Mouse (Mus musculus): ENCODE results near the gene Slc38a3. TPM values are rescaled to one million over a fixed set of nuclear protein-coding genes. Genes with fewer than 3 reads are reported as not detected.

Gene Slc38a3
- total and polyA plus RNA-seq, 2 experiments from 2014 or later, result 4.0 to 16.9 TPM

DNA sequence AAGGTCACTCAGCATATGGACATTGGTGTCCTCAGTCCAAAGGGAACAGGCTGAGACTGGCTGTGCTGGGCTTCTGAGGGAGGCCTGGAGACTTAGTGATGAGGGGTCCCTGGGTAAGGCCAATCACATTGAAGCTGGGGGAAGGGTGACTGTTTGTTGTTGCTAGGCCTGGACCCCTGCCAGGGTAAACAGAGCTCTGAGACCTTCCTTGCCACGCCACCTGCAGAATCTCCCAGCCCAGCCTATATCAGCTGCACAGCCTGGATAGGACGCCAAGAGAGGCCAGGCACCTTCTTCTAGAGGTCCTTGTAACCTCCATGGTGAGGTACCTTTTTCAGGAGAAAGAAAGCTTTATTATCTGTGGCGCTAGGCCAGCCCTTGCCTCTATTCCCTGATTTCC, 414 bp downstream of the Slc38a3 start:
- peaks cover 21% of the 10 kb centered on the region for H3K4me1 ChIP-seq (ENCODE audit: control insufficient read depth, insufficient read depth)
- no peak overlapping the region for H3K4me3 ChIP-seq (ENCODE audit: low read depth, low read length)
- H3K9ac ChIP-seq (replicated peaks; ENCODE audit: low read depth, low read length), result no peak overlapping the region
- H3K4me2 ChIP-seq (ENCODE audit: low read depth, low read length), result no peak overlapping the region
- DNase-seq (ENCODE audit: low spot score), result no peak
- H3K36me3 ChIP-seq (replicated peaks; ENCODE audit: control insufficient read depth, insufficient read depth, low read length), result no peaks in the 10 kb centered on the region
- 66% methylated on average over 3 of the region's 3 CpGs for WGBS
- H3K27ac ChIP-seq (ENCODE audit: low read depth), result no peak overlapping the region
- H3K27me3 ChIP-seq (ENCODE audit: control insufficient read depth, insufficient read depth, low read length), result peaks cover 16% of the 10 kb centered on the region; the same call in 1 of the 2 replicates
- no peaks in the 10 kb centered on the region for H3K9me3 ChIP-seq (replicated peaks; ENCODE audit: control insufficient read depth, low read length)
- ATAC-seq (ENCODE audit: insufficient read depth, low read depth), result no peak
- TF ChIP-seq EP300 (IDR thresholded peaks at IDR 0.05; ENCODE audit: low read depth) (no peak), CTCF (IDR thresholded peaks at IDR 0.05; ENCODE audit: low read depth) (no peak)

DNA sequence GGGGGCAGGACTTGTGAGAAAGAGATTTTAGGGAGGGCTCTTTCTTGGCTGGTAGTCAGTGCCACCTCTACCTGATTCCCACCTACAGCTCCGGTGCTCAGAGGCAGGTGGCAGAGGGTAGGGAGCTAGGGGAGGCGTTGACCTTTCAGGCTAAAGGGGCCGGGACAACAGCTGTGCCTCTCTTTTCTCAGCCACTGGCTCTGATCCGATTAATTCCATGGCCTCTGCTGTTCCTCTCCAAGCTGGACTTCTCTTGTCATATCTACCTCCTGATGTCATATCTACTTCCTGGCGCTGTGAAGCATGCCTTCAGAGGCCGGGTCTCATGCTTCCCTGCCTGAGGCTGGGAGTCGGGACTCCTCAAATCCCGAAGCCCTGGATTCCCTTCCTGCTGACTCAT, 1.3 kb downstream of the Slc38a3 start:
- Histone ChIP-seq H3K9ac (replicated peaks; ENCODE audit: low read depth, low read length) (0 out of 2 replicates have a peak overlapping the region, but pooled peaks have one; percentile 41), H3K27ac (ENCODE audit: low read depth) (no peak overlapping the region), H3K27me3 (ENCODE audit: control insufficient read depth, insufficient read depth, low read length) (peaks cover 16% of the 10 kb centered on the region; the same call in 1 of the 2 replicates), H3K4me2 (ENCODE audit: low read depth, low read length) (peak overlapping the region; percentile 86; the same call in 1 of the 2 replicates), H3K4me3 (ENCODE audit: low read depth, low read length) (no peak overlapping the region), H3K9me3 (replicated peaks; ENCODE audit: control insufficient read depth, low read length) (no peaks in the 10 kb centered on the region), H3K4me1 (ENCODE audit: control insufficient read depth, insufficient read depth) (peaks cover 21% of the 10 kb centered on the region), H3K36me3 (replicated peaks; ENCODE audit: control insufficient read depth, insufficient read depth, low read length) (no peaks in the 10 kb centered on the region)
- DNase-seq (ENCODE audit: low spot score), result no peak
- WGBS, result 38% methylated on average over 8 of the region's 8 CpGs
- TF ChIP-seq CTCF (IDR thresholded peaks at IDR 0.05; ENCODE audit: low read depth) (no peak), EP300 (IDR thresholded peaks at IDR 0.05; ENCODE audit: low read depth) (no peak)
- ATAC-seq (ENCODE audit: insufficient read depth, low read depth), result no peak

DNA sequence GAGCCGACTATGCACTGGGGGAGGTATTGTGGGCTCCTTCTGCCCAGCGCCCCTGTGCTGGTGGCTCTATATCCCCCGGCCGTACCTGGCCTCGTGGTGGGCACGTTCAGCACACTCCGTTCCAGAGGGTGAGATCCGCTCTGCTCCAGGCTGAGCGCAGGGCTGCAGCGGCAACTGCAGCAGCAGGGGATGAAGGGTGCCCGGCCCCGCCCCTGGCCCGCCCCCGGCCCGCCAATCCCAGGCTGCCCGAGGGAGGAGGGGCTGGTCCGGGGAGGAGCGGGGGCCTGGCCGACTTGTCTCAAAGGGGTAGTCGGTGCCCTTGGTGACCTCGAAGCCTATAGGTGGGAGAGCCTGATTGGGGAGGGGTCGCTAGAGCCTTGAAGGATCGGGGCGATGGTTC, 2.1 kb downstream of the Slc38a3 start:
- H3K4me2 ChIP-seq (ENCODE audit: low read depth, low read length), result peak overlapping the region; percentile 86
- no peaks in the 10 kb centered on the region for H3K9me3 ChIP-seq (replicated peaks; ENCODE audit: control insufficient read depth, low read length)
- H3K27me3 ChIP-seq (ENCODE audit: control insufficient read depth, insufficient read depth, low read length), result peaks cover 16% of the 10 kb centered on the region; the same call in 1 of the 2 replicates
- ATAC-seq (ENCODE audit: insufficient read depth, low read depth) (peak; percentile 86), DNase-seq (ENCODE audit: low spot score) (peak; percentile 63)
- no peaks in the 10 kb centered on the region for H3K36me3 ChIP-seq (replicated peaks; ENCODE audit: control insufficient read depth, insufficient read depth, low read length)
- H3K4me1 ChIP-seq (ENCODE audit: control insufficient read depth, insufficient read depth), result peaks cover 21% of the 10 kb centered on the region
- no peak overlapping the region for H3K27ac ChIP-seq (ENCODE audit: low read depth)
- H3K9ac ChIP-seq (replicated peaks; ENCODE audit: low read depth, low read length), result peak overlapping the region; percentile 41
- no peak for TF ChIP-seq EP300 (IDR thresholded peaks at IDR 0.05; ENCODE audit: low read depth)
- no peak for TF ChIP-seq CTCF (IDR thresholded peaks at IDR 0.05; ENCODE audit: low read depth)
- 1% methylated on average over 24 of the region's 24 CpGs for WGBS
- peak overlapping the region; percentile 42 for H3K4me3 ChIP-seq (ENCODE audit: low read depth, low read length)

DNA sequence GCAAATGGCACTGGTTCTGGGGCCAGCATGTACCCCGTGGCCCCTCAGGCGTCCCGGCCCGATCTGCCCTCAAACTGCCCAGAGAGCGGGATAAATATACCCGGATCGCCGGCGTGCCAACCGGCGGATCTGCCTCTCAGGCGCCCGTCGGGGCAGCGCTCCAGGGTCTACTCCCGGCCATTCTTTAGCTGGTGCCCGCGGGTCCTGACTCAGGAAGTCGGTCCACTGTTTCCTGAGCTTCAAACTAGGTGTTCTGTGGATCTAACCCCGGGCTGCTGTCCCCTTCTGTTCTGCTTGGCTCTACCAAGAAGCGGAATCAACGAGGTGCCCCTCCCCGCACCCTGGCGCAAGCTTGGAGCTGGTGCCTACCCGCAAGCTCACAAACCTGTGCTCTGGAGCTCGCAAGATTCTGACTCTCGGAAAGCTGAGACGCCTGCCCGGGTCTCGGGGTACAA, 2.6 kb downstream of the Slc38a3 start:
- ATAC-seq (ENCODE audit: insufficient read depth, low read depth), result peak; percentile 21
- H3K4me1 ChIP-seq (ENCODE audit: control insufficient read depth, insufficient read depth), result peaks cover 21% of the 10 kb centered on the region

DNA sequence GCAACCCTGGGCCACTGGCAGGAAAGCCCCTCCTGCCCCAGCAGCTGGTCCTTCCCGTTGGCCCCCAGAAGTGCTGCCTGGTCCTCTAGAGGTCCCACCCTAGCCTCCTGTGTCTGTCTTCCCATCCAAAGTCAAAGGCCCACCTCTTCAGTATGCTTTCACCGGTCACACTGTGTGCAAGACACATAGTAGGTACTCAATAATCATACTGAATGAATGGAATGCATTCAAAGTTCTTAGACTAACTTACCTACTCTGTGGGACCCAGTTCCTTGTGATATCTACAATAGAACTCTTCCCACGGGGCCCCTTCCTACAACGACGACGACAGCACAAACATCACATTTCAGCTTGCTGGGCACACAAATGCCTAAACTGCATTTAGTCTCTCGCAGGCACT, 4.0 kb downstream of the Slc38a3 start:
- TF ChIP-seq EP300 (IDR thresholded peaks at IDR 0.05; ENCODE audit: low read depth), result no peak
- no peak for TF ChIP-seq CTCF (IDR thresholded peaks at IDR 0.05; ENCODE audit: low read depth)
- no peak overlapping the region for H3K4me3 ChIP-seq (ENCODE audit: low read depth, low read length)
- WGBS, result 85% methylated on average over 7 of the region's 7 CpGs
- H3K4me2 ChIP-seq (ENCODE audit: low read depth, low read length), result no peak overlapping the region
- H3K9ac ChIP-seq (replicated peaks; ENCODE audit: low read depth, low read length), result no peak overlapping the region
- ATAC-seq (ENCODE audit: insufficient read depth, low read depth) (no peak), DNase-seq (ENCODE audit: low spot score) (no peak)
- no peaks in the 10 kb centered on the region for H3K9me3 ChIP-seq (replicated peaks; ENCODE audit: control insufficient read depth, low read length)
- H3K27me3 ChIP-seq (ENCODE audit: control insufficient read depth, insufficient read depth, low read length), result peaks cover 16% of the 10 kb centered on the region; the same call in 1 of the 2 replicates
- H3K4me1 ChIP-seq (ENCODE audit: control insufficient read depth, insufficient read depth), result peaks cover 21% of the 10 kb centered on the region
- no peaks in the 10 kb centered on the region for H3K36me3 ChIP-seq (replicated peaks; ENCODE audit: control insufficient read depth, insufficient read depth, low read length)
- no peak overlapping the region for H3K27ac ChIP-seq (ENCODE audit: low read depth)

More for the DNA sequence above, 2.6 kb downstream of the Slc38a3 start:
- Histone ChIP-seq H3K9me3 (replicated peaks; ENCODE audit: control insufficient read depth, low read length) (no peaks in the 10 kb centered on the region), H3K27me3 (ENCODE audit: control insufficient read depth, insufficient read depth, low read length) (peaks cover 16% of the 10 kb centered on the region; the same call in 1 of the 2 replicates), H3K4me2 (ENCODE audit: low read depth, low read length) (peak overlapping the region; percentile 86), H3K27ac (ENCODE audit: low read depth) (no peak overlapping the region), H3K4me3 (ENCODE audit: low read depth, low read length) (peak overlapping the region; percentile 42), H3K36me3 (replicated peaks; ENCODE audit: control insufficient read depth, insufficient read depth, low read length) (no peaks in the 10 kb centered on the region), H3K9ac (replicated peaks; ENCODE audit: low read depth, low read length) (peak overlapping the region; percentile 41)
- TF ChIP-seq CTCF (IDR thresholded peaks at IDR 0.05; ENCODE audit: low read depth) (no peak), EP300 (IDR thresholded peaks at IDR 0.05; ENCODE audit: low read depth) (no peak)
- DNase-seq (ENCODE audit: low spot score), result peak; percentile 24
- 1% methylated on average over 30 of the region's 30 CpGs for WGBS

DNA sequence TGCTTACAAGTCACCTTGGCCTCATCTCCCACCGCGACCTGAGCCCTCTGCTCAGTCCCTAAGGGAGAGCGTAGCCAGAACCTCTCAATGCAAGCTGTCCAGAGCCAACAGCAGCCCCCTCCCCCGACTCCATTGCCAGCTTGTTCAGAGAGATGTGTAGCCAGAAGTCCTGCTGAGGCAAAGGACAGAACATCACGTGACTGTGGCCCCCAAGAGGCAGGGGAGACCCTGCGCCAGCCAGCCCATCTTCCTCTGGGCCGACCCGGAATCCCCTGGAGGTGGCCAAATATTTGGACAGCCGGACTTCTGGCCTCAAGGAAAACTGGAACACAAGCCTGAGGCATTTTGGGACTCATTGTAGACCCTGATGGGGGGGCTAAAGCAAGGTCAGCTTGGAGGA, 5.8 kb downstream of the Slc38a3 start:
- no peak overlapping the region for H3K4me2 ChIP-seq (ENCODE audit: low read depth, low read length)
- no peak overlapping the region for H3K4me3 ChIP-seq (ENCODE audit: low read depth, low read length)
- DNase-seq (ENCODE audit: low spot score) (no peak), ATAC-seq (ENCODE audit: insufficient read depth, low read depth) (no peak)
- no peak overlapping the region for H3K9ac ChIP-seq (replicated peaks; ENCODE audit: low read depth, low read length)
- H3K4me1 ChIP-seq (ENCODE audit: control insufficient read depth, insufficient read depth), result peaks cover 21% of the 10 kb centered on the region
- no peak overlapping the region for H3K27ac ChIP-seq (ENCODE audit: low read depth)
- no peaks in the 10 kb centered on the region for H3K9me3 ChIP-seq (replicated peaks; ENCODE audit: control insufficient read depth, low read length)
- no peak for TF ChIP-seq EP300 (IDR thresholded peaks at IDR 0.05; ENCODE audit: low read depth)
- no peak for TF ChIP-seq CTCF (IDR thresholded peaks at IDR 0.05; ENCODE audit: low read depth)
- H3K27me3 ChIP-seq (ENCODE audit: control insufficient read depth, insufficient read depth, low read length), result peaks cover 16% of the 10 kb centered on the region; the same call in 1 of the 2 replicates
- WGBS, result 71% methylated on average over 9 of the region's 9 CpGs
- no peaks in the 10 kb centered on the region for H3K36me3 ChIP-seq (replicated peaks; ENCODE audit: control insufficient read depth, insufficient read depth, low read length)

Measured in heart, postnatal 0 days (tissue).